Mouse (Mus musculus) left cerebral cortex, postnatal 10 days (tissue): Measurements from ENCODE around the gene Muc1. TPM values are rescaled to one million over a fixed set of nuclear protein-coding genes. Genes with fewer than 3 reads are reported as not detected.

ENCODE experiments used
- DNase-seq, 2 experiments: peaks; one replicate each; pipeline ENCODE4 v3.0.0; 2021 to 2022; ENCODE audit warnings: low spot score in 2 of 2, mixed read lengths in 1 of 2; ENCODE audit errors: extremely low spot score in 1 of 2
- intact Hi-C: fragments of 180-260 bp; cut with DNase I; formaldehyde crosslinking; loops from one replicate; pipeline ENCODE4 v1.15.1; 2025
- total RNA-seq, 2 experiments: library from RNA; stranded (reverse); gene quantifications; 2 replicates each; pipeline ENCODE4 v1.2.3; 2021

Muc1 gene
- total RNA-seq, 2 experiments from 2014 or later: 0.58 to 1.8 TPM

- peak in 1 of 2 experiments; percentile 84 for DNase-seq
- intact Hi-C loops: loop anchor here (5.0 kb wide), 1 partner anchor 46 kb away; no protein-coding TSS in a partner anchor
Measured at GRCm38 (mm10) chr3:89251365-89251895, 22.6 kb downstream of the Muc1 start.

- no peak for DNase-seq
- intact Hi-C loops: loop anchor here (5.0 kb wide), 1 partner anchor 42 kb away; no protein-coding TSS in a partner anchor
Measured at GRCm38 (mm10) chr3:89254994-89255393, 26.1 kb downstream of the Muc1 start.

GRCm38 (mm10) chr3:89256177-89256576 lies 27.3 kb downstream of the Muc1 start:
- intact Hi-C loops: no loop called here
- no peak for DNase-seq

- DNase-seq: no peak
- intact Hi-C loops: no loop called here
Measured at GRCm38 (mm10) chr3:89259076-89259475, 30.2 kb downstream of the Muc1 start, which contains the start of gene Dpm3. Gene Dpm3, plus strand, starts transcription at chr3:89259358.

DNA sequence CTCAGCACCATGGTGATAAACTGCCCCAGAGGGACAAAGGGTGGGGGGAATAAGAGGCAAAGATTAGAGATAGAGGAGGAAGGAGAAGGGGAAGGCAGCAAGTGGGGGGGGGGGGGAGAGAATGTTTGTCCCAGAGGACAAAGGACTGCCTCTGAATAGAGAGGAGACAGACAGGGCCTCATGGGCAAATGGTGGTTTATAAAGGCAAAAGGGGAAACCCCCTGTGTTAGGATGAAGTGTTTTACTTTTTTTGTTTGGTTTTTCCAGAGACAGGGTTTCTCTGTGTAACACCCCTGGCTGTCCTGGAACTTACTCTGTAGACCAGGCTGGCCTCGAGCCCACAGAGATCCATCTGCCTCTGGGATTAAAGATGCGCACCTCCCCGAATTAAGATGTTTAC lies 31.4 kb downstream of the Muc1 start:
- intact Hi-C loops: loop anchor here (10.0 kb wide), 1 partner anchor 595 kb away; no protein-coding TSS in a partner anchor
- DNase-seq: no peak

GRCm38 (mm10) chr3:89262417-89262816 lies 33.6 kb downstream of the Muc1 start:
- no peak for DNase-seq
- intact Hi-C loops: loop anchor here (10.0 kb wide), 1 partner anchor 592 kb away; no protein-coding TSS in a partner anchor

GRCm38 (mm10) chr3:89266439-89266893 lies 37.6 kb downstream of the Muc1 start:
- intact Hi-C loops: loop anchor here (10.0 kb wide), 1 partner anchor 588 kb away; no protein-coding TSS in a partner anchor
- peak; percentile 78 to 80 for DNase-seq

DNA sequence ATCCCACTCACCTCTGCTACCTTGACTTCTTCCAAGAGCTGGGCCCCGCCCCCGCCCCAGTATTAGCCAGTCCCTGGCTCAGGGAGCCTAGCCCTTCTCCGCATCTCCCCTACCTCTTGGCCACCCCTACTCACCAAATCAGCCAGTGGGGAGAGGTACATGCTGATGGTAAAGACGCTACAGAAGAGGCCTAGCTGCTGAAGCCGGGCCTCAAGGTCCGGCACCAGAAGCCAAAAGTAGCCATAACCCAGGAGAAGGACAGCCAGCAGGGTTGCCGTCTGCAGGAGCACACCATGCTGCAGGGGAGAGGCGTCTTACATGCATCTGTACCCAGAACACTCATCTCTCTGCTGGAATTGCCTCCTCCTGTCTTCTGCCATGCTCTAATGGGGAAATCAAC lies 40.1 kb downstream of the Muc1 start:
- no peak for DNase-seq
- intact Hi-C loops: loop anchor here (10.0 kb wide), 1 partner anchor 586 kb away; no protein-coding TSS in a partner anchor

DNA sequence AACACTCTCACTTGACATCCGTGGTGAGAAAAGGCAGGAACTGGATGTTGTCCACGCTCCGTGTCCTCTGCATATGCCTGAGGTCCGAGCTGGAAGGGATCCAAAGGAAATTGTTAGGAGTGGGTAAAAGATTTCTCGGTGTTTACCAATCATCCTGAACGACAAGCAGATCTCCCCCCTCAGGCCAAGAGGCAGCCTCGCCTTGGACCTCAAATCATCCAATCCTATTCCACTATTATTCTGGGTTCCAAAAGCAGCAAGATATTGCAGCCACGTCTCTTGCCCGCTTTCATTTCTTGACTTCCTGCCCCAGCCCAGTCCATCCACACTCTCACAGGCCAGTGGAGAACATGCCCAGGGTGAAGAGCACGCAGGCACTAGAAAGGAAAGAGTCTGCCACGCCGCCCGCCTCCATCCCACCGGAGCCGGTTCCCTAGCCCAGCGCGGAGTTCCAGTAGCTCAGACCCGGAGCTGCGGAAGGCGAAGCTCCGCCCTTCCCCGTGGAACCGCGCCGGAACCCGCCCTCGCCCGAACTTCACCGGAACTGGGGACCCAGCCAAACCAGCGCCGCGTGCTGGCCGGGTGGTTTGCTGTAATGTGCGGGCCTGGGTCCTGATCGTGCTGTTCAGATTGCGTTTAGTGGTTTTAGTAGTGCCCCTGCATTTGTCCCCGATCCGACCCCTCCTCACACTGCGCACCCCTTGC lies 41.3 kb downstream of the Muc1 start, which contains the start of gene Slc50a1:
Gene Slc50a1, minus strand, starts transcription at position 520 of the 705 bp plus-strand sequence.
- DNase-seq: peak; percentile 73 to 93
- intact Hi-C loops: no loop called here

DNA sequence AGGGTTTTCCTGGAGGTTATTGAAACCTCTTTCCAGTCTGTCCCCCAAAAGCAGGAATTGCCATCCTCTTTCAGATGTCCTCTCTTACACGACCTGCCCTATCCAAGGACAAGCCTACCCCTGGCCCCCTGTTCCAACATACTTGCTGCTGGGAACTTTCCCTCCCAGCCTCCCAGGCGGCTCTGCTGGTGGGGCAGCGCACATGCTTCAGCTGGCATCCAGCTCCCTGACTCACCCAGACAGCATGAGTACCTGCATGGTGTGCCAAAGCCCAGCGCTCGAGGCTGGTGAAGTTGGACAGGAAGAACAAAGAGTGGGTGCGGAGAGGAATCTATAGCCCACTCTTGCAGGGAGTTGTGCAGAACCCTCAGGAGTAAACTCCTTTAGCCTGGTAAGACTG lies 42.0 kb downstream of the Muc1 start:
- peak in 1 of 2 experiments; percentile 62 for DNase-seq
- intact Hi-C loops: no loop called here

DNA sequence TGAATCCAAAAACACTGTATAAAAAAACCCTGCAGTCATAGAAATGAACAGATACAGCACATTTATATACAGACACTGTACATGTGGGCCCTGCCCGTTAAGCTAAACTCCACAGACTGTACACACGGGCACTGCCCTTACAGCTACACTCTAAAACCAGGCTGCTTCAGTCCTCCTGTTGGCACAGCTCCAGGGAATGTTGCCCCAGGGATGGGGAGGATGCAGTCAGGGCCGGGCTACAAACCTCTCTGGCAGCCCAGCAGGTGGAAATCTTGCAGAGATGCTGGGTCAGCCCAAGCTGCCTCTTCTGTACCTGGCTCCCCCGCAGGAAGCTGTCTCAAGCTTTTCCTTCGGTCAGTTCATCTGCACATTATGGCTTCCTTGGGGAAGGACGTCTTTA lies 42.9 kb downstream of the Muc1 start:
- intact Hi-C loops: no loop called here
- no peak for DNase-seq

DNA sequence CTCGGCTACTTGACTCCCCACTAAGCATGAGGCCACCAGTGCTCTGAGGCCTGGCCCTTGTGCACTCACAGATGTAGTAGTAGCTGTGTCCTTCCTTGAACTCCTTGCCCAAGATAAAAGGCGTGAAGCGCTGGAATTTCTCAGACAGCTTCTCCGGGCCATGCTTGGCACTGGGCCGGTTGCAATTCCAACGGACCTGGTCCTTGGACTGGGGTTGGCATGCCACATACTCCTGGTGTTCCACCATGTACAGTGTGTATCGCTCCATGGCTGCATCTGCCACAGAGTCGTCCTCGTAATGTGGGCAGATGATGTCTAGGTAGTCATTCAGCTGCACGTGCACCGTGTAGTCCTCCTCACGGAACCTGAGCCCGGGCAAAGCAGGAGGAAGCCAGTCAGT lies 47.2 kb downstream of the Muc1 start:
- DNase-seq: no peak
- intact Hi-C loops: no loop called here

GRCm38 (mm10) chr3:89277281-89278021 lies 48.6 kb downstream of the Muc1 start:
- DNase-seq: peak in 1 of 2 experiments; percentile 47
- intact Hi-C loops: no loop called here

DNA sequence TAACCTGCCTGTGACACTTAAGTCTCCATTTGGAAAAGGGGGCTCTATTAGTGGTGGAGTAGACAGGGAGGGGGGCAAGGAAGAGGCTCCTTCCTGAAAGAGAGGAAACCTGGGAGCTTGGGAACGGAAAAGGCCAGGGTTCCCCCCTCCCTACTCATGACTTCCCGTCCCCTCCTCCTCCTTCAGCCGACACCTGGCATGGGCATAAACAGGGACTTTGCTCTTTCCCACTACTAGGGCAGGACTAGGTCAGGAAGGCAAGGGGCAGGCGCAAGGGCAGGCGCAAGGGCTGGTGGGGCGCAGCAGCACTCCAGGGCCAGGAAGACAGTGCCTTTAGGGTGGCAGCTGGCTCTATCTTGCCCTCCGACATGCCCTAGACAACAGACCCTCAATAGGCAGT lies 49.2 kb downstream of the Muc1 start:
- DNase-seq: peak in 1 of 2 experiments; percentile 68
- intact Hi-C loops: no loop called here

GRCm38 (mm10) chr3:89278643-89279042 lies 49.8 kb downstream of the Muc1 start:
- intact Hi-C loops: no loop called here
- DNase-seq: no peak

DNA sequence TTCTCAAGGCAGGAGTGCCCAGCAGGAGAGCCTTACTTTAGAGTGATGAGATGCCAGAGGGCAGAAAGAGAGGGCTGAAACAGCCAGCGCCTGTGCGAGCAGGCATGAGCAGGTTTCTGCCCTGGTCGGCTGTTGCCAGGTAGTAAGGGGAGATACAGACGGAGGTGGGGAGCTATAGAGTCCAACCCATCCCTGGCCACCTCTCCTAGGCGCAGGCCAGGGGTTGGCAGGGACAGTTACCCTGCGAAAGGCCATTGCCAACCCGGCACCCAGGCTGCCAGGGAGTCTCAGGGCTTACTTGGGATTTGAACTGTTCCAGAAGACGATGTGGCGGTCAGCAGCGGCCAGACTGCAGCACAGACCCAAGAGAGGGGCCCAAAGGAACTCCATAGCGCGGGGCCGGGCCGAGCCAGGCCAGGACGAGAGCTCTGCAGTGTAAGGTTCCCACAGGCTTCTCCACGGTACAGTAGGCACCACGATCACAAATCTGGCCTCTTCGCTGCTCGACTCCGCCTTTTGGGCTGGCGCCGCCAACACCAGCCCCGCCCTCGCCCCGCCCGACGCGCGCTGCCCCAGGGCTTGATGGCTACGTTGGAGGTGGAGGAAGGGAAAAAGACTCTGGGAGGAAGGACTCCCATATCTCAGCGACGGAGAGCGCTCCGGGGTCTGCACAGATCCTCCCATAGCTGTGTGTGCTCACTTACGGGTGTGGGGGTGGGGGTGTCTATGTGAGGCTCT lies 50.5 kb downstream of the Muc1 start:
- intact Hi-C loops: no loop called here
- peak in 1 of 2 experiments; percentile 89 for DNase-seq

- DNase-seq: peak in 1 of 2 experiments; percentile 64
Measured at GRCm38 (mm10) chr3:89280050-89280605, 51.3 kb downstream of the Muc1 start.

More at GRCm38 (mm10) chr3:89280050-89280605, 51.3 kb downstream of the Muc1 start:
- intact Hi-C loops: loop anchor here (5.0 kb wide), 1 partner anchor 33 kb away; the partner anchor contains the start of genes Krtcap2 and Trim46
